In the genomic region with DNA sequence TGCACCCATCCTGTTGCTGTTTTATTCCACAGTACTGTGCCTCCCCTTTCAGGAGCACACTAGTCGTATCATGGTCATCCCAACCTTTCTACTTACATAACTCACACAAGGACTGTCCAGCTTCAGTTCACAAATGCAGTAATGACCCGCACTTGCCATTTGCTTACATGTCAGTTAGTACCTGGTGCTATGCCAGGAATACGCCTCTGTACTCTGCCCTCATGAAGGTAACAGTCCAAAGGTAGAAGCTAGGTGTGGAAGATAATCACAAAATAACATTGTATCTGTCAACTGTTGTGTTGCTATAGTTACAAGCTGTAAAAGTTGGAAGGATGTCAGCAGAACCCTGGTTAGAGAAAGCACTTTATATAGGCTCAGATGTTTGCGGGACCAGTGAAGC, we compare ENCODE assay signal across 32 mouse cellular contexts. TPM values are rescaled to one million over a fixed set of nuclear protein-coding genes. Genes with fewer than 3 reads are reported as not detected.
DNase-seq lines count a peak whose midpoint lies in the region; ATAC-seq and TF ChIP-seq lines count a peak whose summit lies in the region.
"Had no signal": no experiment of that assay in that cellular context is flagged by ENCODE, and none has a peak within 500 bp of the region (broad histone marks: within the 10 kb centered on the region; RNA-seq: fewer than 3 reads in every experiment).

No protein-coding gene starts in this region.

- H3K4me3 ChIP-seq in liver, embryonic 15.5 days (replicated peaks): no peak overlapping the region
- H3K4me3 ChIP-seq in stomach, postnatal 0 days (ENCODE audit: low read depth, low read length): no peak overlapping the region
- H3K4me3 ChIP-seq in midbrain, postnatal 0 days (ENCODE audit: low read depth, low read length): no peak overlapping the region
- H3K4me3 ChIP-seq: embryonic facial prominence, embryonic 10.5 days; embryonic facial prominence, embryonic 15.5 days; forebrain, embryonic 12.5 days; hindbrain, embryonic 13.5 days; limb, embryonic 10.5 days; limb, embryonic 15.5 days; midbrain, embryonic 15.5 days had no signal

- 62% methylated on average over 4 of the region's 4 CpGs for WGBS in liver, embryonic 15.5 days (ENCODE audit: insufficient replicate concordance)
- 70% methylated on average over 4 of the region's 4 CpGs for WGBS in stomach, postnatal 0 days
- WGBS in midbrain, postnatal 0 days: 87% methylated on average over 4 of the region's 4 CpGs

- H3K4me1 ChIP-seq in liver, embryonic 15.5 days (replicated peaks): no peaks in the 10 kb centered on the region
- no peaks in the 10 kb centered on the region for H3K4me1 ChIP-seq in stomach, postnatal 0 days (replicated peaks; ENCODE audit: control insufficient read depth, insufficient read depth)
- H3K4me1 ChIP-seq in midbrain, postnatal 0 days (ENCODE audit: insufficient read depth, low read length): no peaks in the 10 kb centered on the region
- H3K4me1 ChIP-seq: embryonic facial prominence, embryonic 10.5 days; embryonic facial prominence, embryonic 15.5 days; forebrain, embryonic 12.5 days; hindbrain, embryonic 13.5 days; limb, embryonic 10.5 days; midbrain, embryonic 15.5 days had no signal

- no peaks in the 10 kb centered on the region for H3K27me3 ChIP-seq in liver, embryonic 15.5 days
- H3K27me3 ChIP-seq in stomach, postnatal 0 days (ENCODE audit: control insufficient read depth, insufficient read depth, low read length): no peaks in the 10 kb centered on the region
- H3K27me3 ChIP-seq in midbrain, postnatal 0 days (ENCODE audit: insufficient read depth, low read length): no peaks in the 10 kb centered on the region
- H3K27me3 ChIP-seq: embryonic facial prominence, embryonic 15.5 days; forebrain, embryonic 12.5 days; hindbrain, embryonic 13.5 days; limb, embryonic 15.5 days; midbrain, embryonic 15.5 days had no signal

- DNase-seq in kidney, adult 18-20 months: peak; percentile 40
- DNase-seq in kidney, postnatal 10 days: no peak
- no peak for DNase-seq in liver
- DNase-seq in kidney, postnatal 36 days: peak; percentile 39 to 71
- DNase-seq in stomach, postnatal 0 days (ENCODE audit: low spot score): peak; percentile 48
- no peak for DNase-seq in gastrocnemius, postnatal 10 days
- DNase-seq in midbrain, postnatal 0 days (ENCODE audit: low spot score): no peak
- DNase-seq: adrenal gland, postnatal 10 days; cerebellum, adult 8-10 months; cerebellum, postnatal 25 days; forebrain, postnatal 0 days; gastrocnemius, postnatal 25 days; heart, adult 11 months; heart, postnatal 4 days; layer of hippocampus, adult 9-11 months; lung, embryonic 14.5 days; lung, postnatal 14 days; right cerebral cortex, adult 18-20 months; right cerebral cortex, postnatal 4 days had no signal

- no peak for TF ChIP-seq CTCF in stomach, postnatal 0 days (IDR thresholded peaks at IDR 0.05; ENCODE audit: low read depth)
- TF ChIP-seq CTCF in midbrain, postnatal 0 days (IDR thresholded peaks at IDR 0.05): no peak

- H3K4me2 ChIP-seq in liver, embryonic 15.5 days: no peak overlapping the region
- H3K4me2 ChIP-seq in stomach, postnatal 0 days (replicated peaks; ENCODE audit: low read depth): no peak overlapping the region
- H3K4me2 ChIP-seq in midbrain, postnatal 0 days (ENCODE audit: low read depth, low read length, poor library complexity, severe bottlenecking): no peak overlapping the region
- H3K4me2 ChIP-seq: embryonic facial prominence, embryonic 15.5 days; forebrain, embryonic 12.5 days; heart, embryonic 11.5 days; hindbrain, embryonic 13.5 days; limb, embryonic 15.5 days; lung, embryonic 14.5 days; midbrain, embryonic 15.5 days had no signal

- ATAC-seq in liver, embryonic 15.5 days (ENCODE audit: insufficient read depth): peak; percentile 44; the same call in 1 of the 2 replicates
- peak; percentile 91 for ATAC-seq in stomach, postnatal 0 days (ENCODE audit: low FRiP score, low TSS enrichment)
- no peak for ATAC-seq in midbrain, postnatal 0 days (ENCODE audit: low FRiP score)
- ATAC-seq: forebrain, postnatal 0 days; midbrain, embryonic 15.5 days had no signal

- H3K36me3 ChIP-seq in liver, embryonic 15.5 days (replicated peaks): no peaks in the 10 kb centered on the region
- no peaks in the 10 kb centered on the region for H3K36me3 ChIP-seq in stomach, postnatal 0 days (ENCODE audit: control insufficient read depth, insufficient read depth, low read length)
- H3K36me3 ChIP-seq in midbrain, postnatal 0 days (ENCODE audit: insufficient read depth, low read length): no peaks in the 10 kb centered on the region
- H3K36me3 ChIP-seq: embryonic facial prominence, embryonic 10.5 days; embryonic facial prominence, embryonic 15.5 days; forebrain, embryonic 12.5 days; G1E; hindbrain, embryonic 13.5 days; limb, embryonic 10.5 days; limb, embryonic 15.5 days; midbrain, embryonic 15.5 days had no signal

- no peaks in the 10 kb centered on the region for H3K9me3 ChIP-seq in liver, embryonic 15.5 days (replicated peaks)
- no peaks in the 10 kb centered on the region for H3K9me3 ChIP-seq in stomach, postnatal 0 days (ENCODE audit: control insufficient read depth, low read length)
- no peaks in the 10 kb centered on the region for H3K9me3 ChIP-seq in midbrain, postnatal 0 days (ENCODE audit: low read length)
- H3K9me3 ChIP-seq: embryonic facial prominence, embryonic 10.5 days; embryonic facial prominence, embryonic 15.5 days; forebrain, embryonic 12.5 days; G1E; hindbrain, embryonic 13.5 days; limb, embryonic 10.5 days; limb, embryonic 15.5 days; midbrain, embryonic 15.5 days had no signal

- H3K9ac ChIP-seq in liver, embryonic 15.5 days: no peak overlapping the region
- no peak overlapping the region for H3K9ac ChIP-seq in stomach, postnatal 0 days (ENCODE audit: low read length)
- H3K9ac ChIP-seq in midbrain, postnatal 0 days (replicated peaks; ENCODE audit: low read length, poor library complexity, severe bottlenecking): no peak overlapping the region
- H3K9ac ChIP-seq: embryonic facial prominence, embryonic 15.5 days; forebrain, embryonic 12.5 days; forebrain, postnatal 0 days; hindbrain, embryonic 13.5 days; limb, embryonic 15.5 days; lung, embryonic 14.5 days; midbrain, embryonic 15.5 days had no signal

- no peak for TF ChIP-seq EP300 in stomach, postnatal 0 days (optimal IDR thresholded peaks at IDR 0.05)

- H3K27ac ChIP-seq in liver, embryonic 15.5 days (replicated peaks): no peak overlapping the region
- no peak overlapping the region for H3K27ac ChIP-seq in stomach, postnatal 0 days (replicated peaks)
- H3K27ac ChIP-seq in midbrain, postnatal 0 days (ENCODE audit: low read depth, low read length): no peak overlapping the region
- H3K27ac ChIP-seq: embryonic facial prominence, embryonic 10.5 days; embryonic facial prominence, embryonic 15.5 days; forebrain, embryonic 12.5 days; hindbrain, embryonic 13.5 days; limb, embryonic 10.5 days; limb, embryonic 15.5 days; midbrain, embryonic 15.5 days had no signal

RNA-seq across cellular contexts. Expression of gene Klhdc7b, which starts 12.2 kb away (rescaled TPM):
- not detected in 2 replicates for polyA plus RNA-seq in liver, embryonic 15.5 days (2015; fragmentation: Nextera tagmentation; extraction: Ambion mirVana)
- polyA plus RNA-seq in stomach, postnatal 0 days (2015; fragmentation: Nextera tagmentation; extraction: Ambion mirVana): 0.02 TPM in 1 of 2 replicates, not detected in the other
- total RNA-seq in gastrocnemius, postnatal 10 days (2021): not detected
- 0.14 and 0.22 TPM in 2 replicates for total RNA-seq in midbrain, postnatal 0 days (2014; rRNA removed)
- polyA plus RNA-seq in midbrain, postnatal 0 days (2015; fragmentation: Nextera tagmentation; extraction: Ambion mirVana): not detected in 2 replicates
- total RNA-seq: gastrocnemius, postnatal 25 days; heart, postnatal 4 days; left cerebral cortex, postnatal 10 days had no signal
- polyA plus RNA-seq: embryonic facial prominence, embryonic 10.5 days; embryonic facial prominence, embryonic 15.5 days; forebrain, embryonic 12.5 days; G1E; heart, embryonic 11.5 days; heart, postnatal 0 days; limb, embryonic 15.5 days; lung, embryonic 14.5 days; neural tube, embryonic 11.5 days had no signal

RNA-seq across cellular contexts. Expression of gene Syce3, which starts 13.4 kb away (rescaled TPM):
- not detected in 2 replicates for polyA plus RNA-seq in liver, embryonic 15.5 days (2015; fragmentation: Nextera tagmentation; extraction: Ambion mirVana)
- polyA plus RNA-seq in stomach, postnatal 0 days (2015; fragmentation: Nextera tagmentation; extraction: Ambion mirVana): 0.25 TPM in 1 of 2 replicates, not detected in the other
- total RNA-seq in gastrocnemius, postnatal 10 days (2021): not detected
- total RNA-seq in midbrain, postnatal 0 days (2014; rRNA removed): not detected in 2 replicates
- not detected in 2 replicates for polyA plus RNA-seq in midbrain, postnatal 0 days (2015; fragmentation: Nextera tagmentation; extraction: Ambion mirVana)
- total RNA-seq: adrenal gland, postnatal 10 days; forebrain, postnatal 0 days; G1E; gastrocnemius, postnatal 25 days; heart, postnatal 4 days; left cerebral cortex, postnatal 10 days had no signal
- polyA plus RNA-seq: embryonic facial prominence, embryonic 10.5 days; embryonic facial prominence, embryonic 15.5 days; forebrain, embryonic 12.5 days; forebrain, postnatal 0 days; G1E; heart, embryonic 11.5 days; heart, postnatal 0 days; hindbrain, embryonic 13.5 days; limb, embryonic 10.5 days; limb, embryonic 15.5 days; lung, embryonic 14.5 days; midbrain, embryonic 15.5 days; neural tube, embryonic 11.5 days had no signal

RNA-seq across cellular contexts. Expression of gene Odf3b, which starts 17.8 kb away (rescaled TPM):
- 0.46 and 0.68 TPM in 2 replicates for polyA plus RNA-seq in liver, embryonic 15.5 days (2015; fragmentation: Nextera tagmentation; extraction: Ambion mirVana)
- 0.56 and 0.80 TPM in 2 replicates for polyA plus RNA-seq in stomach, postnatal 0 days (2015; fragmentation: Nextera tagmentation; extraction: Ambion mirVana)
- total RNA-seq in gastrocnemius, postnatal 10 days (2021): 1 to 10 TPM in 1 of 2 experiments, under 1 TPM in 1; 0.68 to 1.6 TPM
- total RNA-seq in midbrain, postnatal 0 days (2014; rRNA removed): 2.2 and 10.7 TPM in 2 replicates
- 6.7 and 8.6 TPM in 2 replicates for polyA plus RNA-seq in midbrain, postnatal 0 days (2015; fragmentation: Nextera tagmentation; extraction: Ambion mirVana)
- total RNA-seq: G1E had no signal
- polyA plus RNA-seq: G1E had no signal

RNA-seq across cellular contexts. Expression of gene Tymp, which starts 20.0 kb away (rescaled TPM):
- 0.40 TPM in 2 replicates for polyA plus RNA-seq in liver, embryonic 15.5 days (2015; fragmentation: Nextera tagmentation; extraction: Ambion mirVana)
- polyA plus RNA-seq in stomach, postnatal 0 days (2015; fragmentation: Nextera tagmentation; extraction: Ambion mirVana): 1.4 and 1.6 TPM in 2 replicates
- total RNA-seq in gastrocnemius, postnatal 10 days (2021): under 1 TPM; 0.38 to 0.50 TPM
- 4.6 and 7.0 TPM in 2 replicates for total RNA-seq in midbrain, postnatal 0 days (2014; rRNA removed)
- 3.1 and 3.6 TPM in 2 replicates for polyA plus RNA-seq in midbrain, postnatal 0 days (2015; fragmentation: Nextera tagmentation; extraction: Ambion mirVana)

RNA-seq across cellular contexts. Expression of gene Sco2, which starts 23.2 kb away (rescaled TPM):
- polyA plus RNA-seq in liver, embryonic 15.5 days (2015; fragmentation: Nextera tagmentation; extraction: Ambion mirVana): 2.4 and 4.3 TPM in 2 replicates
- 6.3 and 7.4 TPM in 2 replicates for polyA plus RNA-seq in stomach, postnatal 0 days (2015; fragmentation: Nextera tagmentation; extraction: Ambion mirVana)
- total RNA-seq in gastrocnemius, postnatal 10 days (2021): 10 to 100 TPM; 14.2 to 14.6 TPM
- 24.9 and 36.1 TPM in 2 replicates for total RNA-seq in midbrain, postnatal 0 days (2014; rRNA removed)
- polyA plus RNA-seq in midbrain, postnatal 0 days (2015; fragmentation: Nextera tagmentation; extraction: Ambion mirVana): 23.1 and 26.5 TPM in 2 replicates

Comparison
In these comparisons a context has a peak if more than half of its experiments do, and no peak if none do; other contexts are left out.
1. DNase-seq: peak in kidney, adult 18-20 months (single experiment), kidney, postnatal 36 days (2 of 2) and stomach, postnatal 0 days (single experiment); none in kidney, postnatal 10 days (single experiment), liver (single experiment), gastrocnemius, postnatal 10 days (single experiment) and midbrain, postnatal 0 days (single experiment).